Mouse (Mus musculus) erythroblast, adult 5-6 weeks (primary cell): ENCODE data around the gene Gch1. TPM values are rescaled to one million over a fixed set of nuclear protein-coding genes. Genes with fewer than 3 reads are reported as not detected.
"Not testable (repeated sequence)": the region's sequence is repeated elsewhere in the genome, so short reads cannot be mapped to it uniquely, and the experiment has no call there.

ENCODE experiments used
- ATAC-seq: replicated peaks from 2 replicates; pipeline ENCODE4 v1.8.0; 2016; ENCODE audit warnings: moderate number of reproducible peaks, mild to moderate bottlenecking, moderate TSS enrichment, inconsistent platforms; ENCODE audit not compliant: poor library complexity, low FRiP score, severe bottlenecking
- total RNA-seq, 2 experiments: library from RNA; stranded (forward) in 1 of 2; stranded (reverse) in 1 of 2; fragments of 150-400 nt in 1 of 2; fragments of 200-764, 138-1000 nt in 1 of 2; gene quantifications; 2 replicates each; pipeline versions ENCODE4 v1.2.3 to v1.2.4; 2015 to 2017; ENCODE audit warnings: low replicate concordance in 2 of 2

Gch1 gene
- total RNA-seq, 2 experiments from 2014 or later: 125 to 161 TPM

GRCm38 (mm10) chr14:47170499-47171109 is 18.6 kb downstream of the Gch1 start:
- no peak for ATAC-seq

GRCm38 (mm10) chr14:47169677-47170410 is 19.4 kb downstream of the Gch1 start:
- ATAC-seq: no peak

GRCm38 (mm10) chr14:47165741-47166140 is 23.5 kb downstream of the Gch1 start:
- no peak for ATAC-seq

- no peak for ATAC-seq
Observed at GRCm38 (mm10) chr14:47165117-47165516, 24.1 kb downstream of the Gch1 start.

- no peak for ATAC-seq
Observed at GRCm38 (mm10) chr14:47161921-47162427, 27.2 kb downstream of the Gch1 start.

GRCm38 (mm10) chr14:47160051-47160640 is 29.1 kb downstream of the Gch1 start:
- 0 out of 2 replicates have a peak, but pooled peaks have one; percentile 29 for ATAC-seq

GRCm38 (mm10) chr14:47154303-47154702 is 34.9 kb downstream of the Gch1 start:
- no peak for ATAC-seq

- ATAC-seq: no peak
Observed at GRCm38 (mm10) chr14:47151306-47151705, 37.9 kb downstream of the Gch1 start.

GRCm38 (mm10) chr14:47144326-47144725 is 44.9 kb downstream of the Gch1 start:
- no peak for ATAC-seq

- no peak for ATAC-seq
Observed at GRCm38 (mm10) chr14:47138853-47139252, 50.4 kb downstream of the Gch1 start.

- ATAC-seq: peak; percentile 55
Observed at GRCm38 (mm10) chr14:47136637-47137036, 52.6 kb downstream of the Gch1 start.

GRCm38 (mm10) chr14:47133948-47134347 is 55.3 kb downstream of the Gch1 start:
- no peak for ATAC-seq

GRCm38 (mm10) chr14:47127987-47128386 is 61.2 kb downstream of the Gch1 start:
- ATAC-seq: no peak

GRCm38 (mm10) chr14:47117522-47117921 is 71.7 kb downstream of the Gch1 start:
- ATAC-seq: no peak

GRCm38 (mm10) chr14:47116062-47116762 is 73.0 kb downstream of the Gch1 start:
- ATAC-seq: peak; percentile 94

GRCm38 (mm10) chr14:47115154-47115553 is 74.1 kb downstream of the Gch1 start:
- peak; percentile 58 for ATAC-seq

GRCm38 (mm10) chr14:47111341-47111740 is 77.9 kb downstream of the Gch1 start:
- no peak for ATAC-seq

GRCm38 (mm10) chr14:47110391-47110790 is 78.8 kb downstream of the Gch1 start:
- not testable (repeated sequence) for ATAC-seq

GRCm38 (mm10) chr14:47107461-47107860 is 81.8 kb downstream of the Gch1 start:
- ATAC-seq: no peak

GRCm38 (mm10) chr14:47105755-47106154 is 83.5 kb downstream of the Gch1 start:
- 0 out of 2 replicates have a peak, but pooled peaks have one; percentile 37 for ATAC-seq
